Mouse (Mus musculus): Measurements from ENCODE around the gene Bbip1. TPM values are rescaled to one million over a fixed set of nuclear protein-coding genes. Genes with fewer than 3 reads are reported as not detected.
"Not testable (repeated sequence)": the region's sequence is repeated elsewhere in the genome, so short reads cannot be mapped to it uniquely, and the experiment has no call there.

Bbip1 gene
- polyA plus RNA-seq, 1 experiment from 2014 or later, result 58.0 TPM

GRCm38 (mm10) chr19:53921996-53922395 is 22.4 kb downstream of the Bbip1 start:
- peaks cover 72% of the 10 kb centered on the region for H3K36me3 ChIP-seq

DNA sequence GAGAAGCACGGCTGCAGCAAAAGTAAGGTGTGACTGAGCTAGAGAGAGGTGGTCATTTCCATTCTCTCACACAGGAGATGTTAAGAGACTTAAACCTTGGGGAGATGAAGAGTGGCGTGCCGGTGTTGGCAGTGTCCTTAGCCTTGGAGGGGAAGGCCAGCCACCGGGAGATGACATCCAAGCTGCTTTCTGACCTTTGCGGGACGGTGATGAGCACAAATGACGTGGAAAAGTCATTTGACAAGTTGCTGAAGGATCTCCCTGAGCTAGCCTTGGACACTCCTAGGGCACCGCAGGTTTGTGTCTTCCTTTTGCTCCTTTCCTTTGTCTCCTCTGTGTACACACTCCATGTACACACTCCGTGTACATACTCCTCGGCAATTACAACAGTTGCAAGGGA is 24.9 kb downstream of the Bbip1 start:
- Histone ChIP-seq H3K36me3 (peaks cover 75% of the 10 kb centered on the region), H3K27ac (no peak overlapping the region), H3K9me3 (no peaks in the 10 kb centered on the region), H3K4me2 (no peak overlapping the region), H3K4me1 (no peaks in the 10 kb centered on the region), H3K27me3 (no peaks in the 10 kb centered on the region), H3K4me3 (no peak overlapping the region), H3K9ac (no peak overlapping the region)
- 86% methylated on average over 10 of the region's 10 CpGs for WGBS
- no peak for ATAC-seq (ENCODE audit: borderline replicate concordance, extremely low read depth, low FRiP score, low TSS enrichment)

More at GRCm38 (mm10) chr19:53921996-53922395, 22.4 kb downstream of the Bbip1 start:
- ATAC-seq (ENCODE audit: borderline replicate concordance, extremely low read depth, low FRiP score, low TSS enrichment); H3K27me3 ChIP-seq; H3K9me3 ChIP-seq; H3K4me3 ChIP-seq; H3K9ac ChIP-seq; H3K4me2 ChIP-seq; H3K4me1 ChIP-seq; H3K27ac ChIP-seq: not testable (repeated sequence)
- 82% methylated on average over 3 of the region's 3 CpGs for WGBS

DNA sequence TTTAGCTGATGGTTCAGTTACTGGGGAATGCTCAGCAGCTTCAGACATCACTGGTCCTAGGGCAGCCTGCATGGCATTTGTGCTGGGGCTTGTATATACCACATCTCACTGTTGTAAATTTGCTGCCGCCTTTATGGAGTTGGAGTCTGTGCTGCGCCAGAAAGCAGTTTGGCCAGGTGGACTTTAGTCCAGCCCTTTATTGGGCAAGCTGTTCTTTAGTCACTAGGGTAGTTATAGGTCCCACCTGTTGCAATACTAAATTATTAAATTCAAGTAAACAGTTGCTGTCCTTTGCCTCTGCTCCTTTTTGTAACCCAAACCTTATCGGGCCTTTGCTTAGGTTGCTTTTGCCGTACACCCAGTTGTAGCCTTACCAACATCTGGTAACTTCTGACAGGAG is 29.5 kb downstream of the Bbip1 start:
- Histone ChIP-seq H3K4me3 (no peak overlapping the region), H3K27ac (no peak overlapping the region), H3K4me1 (no peaks in the 10 kb centered on the region), H3K9ac (no peak overlapping the region), H3K27me3 (no peaks in the 10 kb centered on the region), H3K9me3 (no peaks in the 10 kb centered on the region), H3K36me3 (peaks cover 78% of the 10 kb centered on the region), H3K4me2 (no peak overlapping the region)
- WGBS, result 94% methylated on average over 4 of the region's 4 CpGs
- no peak for ATAC-seq (ENCODE audit: borderline replicate concordance, extremely low read depth, low FRiP score, low TSS enrichment)

DNA sequence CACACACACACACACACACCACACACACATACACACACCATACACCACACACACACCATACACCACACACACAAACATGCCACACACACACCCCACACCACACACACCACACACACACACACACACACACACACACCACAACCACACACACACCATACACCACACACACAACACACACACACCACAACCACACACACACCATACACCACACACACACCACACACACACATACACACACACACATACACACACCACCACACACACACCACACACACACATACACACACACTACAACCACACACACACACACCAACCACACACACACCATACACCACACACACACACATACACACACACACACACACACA is 37.7 kb downstream of the Bbip1 start:
- ATAC-seq (ENCODE audit: borderline replicate concordance, extremely low read depth, low FRiP score, low TSS enrichment); H3K27ac ChIP-seq; H3K4me3 ChIP-seq; H3K4me2 ChIP-seq; H3K9ac ChIP-seq; H3K27me3 ChIP-seq; H3K9me3 ChIP-seq: not testable (repeated sequence)
- Histone ChIP-seq H3K4me1 (peaks cover 26% of the 10 kb centered on the region), H3K36me3 (peaks cover 22% of the 10 kb centered on the region)

DNA sequence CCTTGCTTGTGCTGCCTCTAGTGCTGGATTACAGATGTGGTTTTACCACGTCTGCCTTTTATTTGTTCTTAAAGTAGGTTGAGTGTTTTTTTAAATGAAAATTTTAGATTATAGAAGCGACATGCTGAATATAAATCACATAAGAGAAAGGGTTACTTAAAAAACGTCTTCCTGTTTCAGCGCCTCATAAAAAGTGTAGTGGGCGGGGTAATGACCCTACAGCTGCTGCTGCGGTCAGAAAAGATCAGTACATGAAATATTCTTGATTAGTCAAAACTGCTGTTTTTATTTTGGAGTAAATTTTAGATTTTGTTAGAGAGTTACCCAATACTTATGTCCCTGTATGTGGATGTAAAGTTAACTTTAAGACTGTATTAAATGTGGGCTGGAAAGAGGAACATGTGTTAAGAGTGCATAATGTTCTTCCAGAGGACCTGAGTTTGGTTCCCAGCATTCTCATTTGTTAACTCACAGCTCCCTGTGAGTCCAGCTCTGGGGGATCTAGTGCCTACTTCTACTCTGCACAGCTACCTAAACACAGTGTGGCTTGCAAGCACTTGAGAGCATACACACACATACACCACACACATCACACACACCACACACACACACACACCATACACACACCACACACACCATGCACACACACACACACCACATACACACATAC is 38.3 kb downstream of the Bbip1 start:
- Histone ChIP-seq H3K9me3 (no peaks in the 10 kb centered on the region), H3K4me1 (peaks cover 26% of the 10 kb centered on the region), H3K27me3 (no peaks in the 10 kb centered on the region), H3K36me3 (peaks cover 19% of the 10 kb centered on the region), H3K4me3 (no peak overlapping the region), H3K4me2 (peak overlapping the region; percentile 75), H3K27ac (no peak overlapping the region), H3K9ac (no peak overlapping the region)
- ATAC-seq (ENCODE audit: borderline replicate concordance, extremely low read depth, low FRiP score, low TSS enrichment), result no peak
- 30% methylated on average over 6 of the region's 6 CpGs for WGBS

GRCm38 (mm10) chr19:53904833-53905480 is 39.5 kb downstream of the Bbip1 start:
- Histone ChIP-seq H3K36me3 (peaks cover 12% of the 10 kb centered on the region), H3K4me2 (peak overlapping the region; percentile 75), H3K27ac (no peak overlapping the region), H3K27me3 (no peaks in the 10 kb centered on the region), H3K4me3 (peak overlapping the region; percentile 86), H3K9ac (no peak overlapping the region), H3K9me3 (no peaks in the 10 kb centered on the region), H3K4me1 (peaks cover 26% of the 10 kb centered on the region)
- no peak for ATAC-seq (ENCODE audit: borderline replicate concordance, extremely low read depth, low FRiP score, low TSS enrichment)
- WGBS, result 44% methylated on average over 7 of the region's 7 CpGs

DNA sequence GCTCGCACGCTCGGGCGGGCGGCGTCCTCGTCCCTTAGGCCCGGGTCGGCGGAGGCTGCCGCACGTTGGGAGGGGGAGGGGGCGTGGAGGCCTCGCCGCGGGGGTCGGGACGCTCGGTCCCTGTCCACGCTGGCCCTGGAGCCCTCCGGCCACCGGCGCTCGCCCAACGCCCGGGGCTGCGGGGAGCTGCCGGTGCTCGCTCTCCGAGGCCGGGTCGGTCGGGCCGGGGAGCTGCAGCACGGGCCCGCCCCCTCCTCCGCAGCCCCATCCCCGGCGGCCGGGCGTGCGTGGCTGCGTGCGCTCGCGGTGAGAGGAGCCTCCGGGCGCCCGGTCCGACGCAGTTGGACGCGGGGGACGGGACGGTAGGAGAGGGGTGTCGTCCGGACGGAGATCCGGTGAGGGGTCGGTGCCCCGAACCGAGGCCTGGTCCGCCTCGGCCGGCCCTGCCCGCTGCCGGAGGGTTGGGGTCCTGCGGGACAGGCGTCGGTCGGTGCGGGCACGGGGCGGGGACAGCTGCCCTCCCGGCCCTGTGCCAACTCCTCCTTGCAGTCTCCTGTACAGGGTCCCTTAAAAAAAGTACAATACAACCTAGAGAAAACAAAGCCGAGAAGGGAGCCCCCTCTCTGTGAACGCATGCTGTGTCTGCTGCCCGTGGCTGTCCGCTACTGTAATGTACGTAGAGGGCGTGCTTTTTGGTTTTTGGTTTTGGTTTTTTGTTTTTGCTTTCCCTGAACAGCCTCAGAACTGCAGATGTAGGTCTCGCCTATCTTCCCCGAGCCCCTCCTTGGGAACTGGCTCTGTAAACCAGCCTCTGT is 40.7 kb downstream of the Bbip1 start:
- ATAC-seq (ENCODE audit: borderline replicate concordance, extremely low read depth, low FRiP score, low TSS enrichment), result peak; percentile 62
- H3K9ac ChIP-seq, result peak overlapping the region; percentile 80
- H3K27ac ChIP-seq, result peak overlapping the region; percentile 95
- H3K9me3 ChIP-seq, result no peaks in the 10 kb centered on the region
- H3K4me2 ChIP-seq, result peak overlapping the region; percentile 75
- no peaks in the 10 kb centered on the region for H3K27me3 ChIP-seq
- peaks cover 26% of the 10 kb centered on the region for H3K4me1 ChIP-seq
- H3K4me3 ChIP-seq, result peak overlapping the region; percentile 86
- WGBS, result under 1% methylated on average over 51 of the region's 83 CpGs
- H3K36me3 ChIP-seq, result peaks cover 3% of the 10 kb centered on the region; the same call in 1 of the 2 replicates

DNA sequence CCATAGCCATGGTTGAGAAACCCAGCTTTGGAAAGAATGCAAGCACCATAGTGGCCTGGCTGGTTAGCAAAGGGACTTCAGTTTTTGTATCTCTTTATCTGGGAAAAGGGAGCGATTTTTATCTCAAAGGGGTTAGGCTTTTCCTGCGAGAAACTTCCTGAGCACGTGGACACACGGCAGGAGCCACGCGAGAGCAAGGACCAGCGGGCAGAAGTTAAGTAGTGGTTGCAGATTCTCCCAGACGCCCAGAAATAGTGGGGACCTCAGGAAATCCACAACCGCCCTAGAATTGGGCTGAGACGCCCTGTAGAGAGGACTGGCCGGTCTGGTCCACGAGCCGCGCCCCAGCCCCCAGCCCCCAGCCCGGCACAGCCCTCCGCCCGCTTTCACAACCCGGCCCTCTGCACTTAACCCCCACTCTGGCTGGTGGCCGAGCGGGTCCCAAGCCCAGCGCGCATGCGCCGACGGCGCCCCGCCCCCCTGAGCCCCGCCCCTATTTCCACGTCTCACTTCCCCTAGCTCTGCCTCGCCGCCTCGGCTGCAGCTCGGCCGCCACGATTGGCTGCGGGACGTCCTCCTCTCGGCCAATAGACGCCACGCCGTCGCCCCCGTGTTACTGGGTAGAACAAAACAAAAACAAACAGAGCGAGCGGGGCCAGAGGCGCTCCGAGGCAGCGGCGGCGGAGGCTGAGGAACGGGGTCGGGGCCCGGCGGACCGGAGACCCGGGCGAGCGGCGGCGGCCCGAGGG is 41.5 kb downstream of the Bbip1 start:
- Histone ChIP-seq H3K36me3 (no peaks in the 10 kb centered on the region), H3K9ac (peak overlapping the region; percentile 80), H3K4me2 (peak overlapping the region; percentile 75), H3K27me3 (no peaks in the 10 kb centered on the region), H3K4me1 (peaks cover 26% of the 10 kb centered on the region), H3K27ac (peak overlapping the region; percentile 95), H3K9me3 (no peaks in the 10 kb centered on the region), H3K4me3 (peak overlapping the region; percentile 86)
- WGBS, result under 1% methylated on average over 51 of the region's 61 CpGs
- peak; percentile 97 for ATAC-seq (ENCODE audit: borderline replicate concordance, extremely low read depth, low FRiP score, low TSS enrichment)

DNA sequence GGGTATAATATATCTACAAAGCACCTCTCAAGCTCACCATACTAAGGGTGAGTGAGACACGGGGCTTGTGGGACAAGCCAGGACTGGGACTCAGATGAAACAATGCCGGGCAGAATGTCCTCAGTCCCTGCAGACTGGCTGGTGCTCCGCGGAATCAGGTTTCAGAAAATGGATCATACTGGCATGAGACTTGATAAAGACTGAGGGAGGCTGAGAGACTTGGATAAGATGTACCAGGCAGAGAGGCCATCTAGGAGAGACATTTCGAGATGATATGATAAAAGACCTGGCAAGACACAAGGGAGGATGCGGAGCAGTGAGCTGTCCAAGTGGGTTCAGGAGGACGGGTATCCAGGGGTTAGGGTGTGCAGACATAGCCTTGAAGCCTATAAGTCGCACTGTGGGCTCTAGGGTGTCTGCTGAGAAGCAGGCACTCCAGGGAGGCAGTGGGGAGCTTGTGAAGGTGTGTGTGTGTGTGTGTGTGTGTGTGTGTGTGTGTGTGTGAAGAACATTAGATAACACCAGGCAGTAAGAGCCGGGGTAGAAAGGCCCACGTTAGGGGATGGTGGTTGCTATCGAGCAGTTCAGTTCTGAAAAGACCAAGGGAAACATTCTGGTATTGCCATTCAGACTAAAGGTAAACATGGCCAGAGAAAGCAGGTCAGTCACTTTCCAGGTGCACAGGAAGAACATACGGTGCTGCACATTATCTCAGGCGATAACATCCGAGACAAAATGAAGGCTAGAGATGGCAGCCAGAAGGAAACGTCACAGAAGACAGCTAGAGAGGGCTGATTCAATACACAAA is 42.3 kb downstream of the Bbip1 start:
- peak; percentile 0; the same call in 1 of the 2 replicates for ATAC-seq (ENCODE audit: borderline replicate concordance, extremely low read depth, low FRiP score, low TSS enrichment)
- H3K9me3 ChIP-seq, result no peaks in the 10 kb centered on the region
- no peaks in the 10 kb centered on the region for H3K27me3 ChIP-seq
- peak overlapping the region; percentile 86 for H3K4me3 ChIP-seq
- WGBS, result 26% methylated on average over 15 of the region's 15 CpGs
- peak overlapping the region; percentile 75 for H3K4me2 ChIP-seq
- H3K27ac ChIP-seq, result peak overlapping the region; percentile 95
- peak overlapping the region; percentile 71 for H3K9ac ChIP-seq
- H3K36me3 ChIP-seq, result no peaks in the 10 kb centered on the region
- H3K4me1 ChIP-seq, result peaks cover 26% of the 10 kb centered on the region

GRCm38 (mm10) chr19:53899941-53900610 is 44.4 kb downstream of the Bbip1 start:
- no peak overlapping the region for H3K4me2 ChIP-seq
- H3K27me3 ChIP-seq, result no peaks in the 10 kb centered on the region
- H3K27ac ChIP-seq, result no peak overlapping the region
- no peaks in the 10 kb centered on the region for H3K9me3 ChIP-seq
- ATAC-seq (ENCODE audit: borderline replicate concordance, extremely low read depth, low FRiP score, low TSS enrichment), result no peak
- WGBS, result 84% methylated on average over 14 of the region's 14 CpGs
- peaks cover 16% of the 10 kb centered on the region for H3K4me1 ChIP-seq
- no peaks in the 10 kb centered on the region for H3K36me3 ChIP-seq
- no peak overlapping the region for H3K4me3 ChIP-seq
- no peak overlapping the region for H3K9ac ChIP-seq
